Mouse (Mus musculus): ENCODE results near the gene Ccdc38. TPM values are rescaled to one million over a fixed set of nuclear protein-coding genes. Genes with fewer than 3 reads are reported as not detected.

The Ccdc38 gene
- polyA plus RNA-seq, 1 experiment from 2014 or later, result 0.17 TPM

DNA sequence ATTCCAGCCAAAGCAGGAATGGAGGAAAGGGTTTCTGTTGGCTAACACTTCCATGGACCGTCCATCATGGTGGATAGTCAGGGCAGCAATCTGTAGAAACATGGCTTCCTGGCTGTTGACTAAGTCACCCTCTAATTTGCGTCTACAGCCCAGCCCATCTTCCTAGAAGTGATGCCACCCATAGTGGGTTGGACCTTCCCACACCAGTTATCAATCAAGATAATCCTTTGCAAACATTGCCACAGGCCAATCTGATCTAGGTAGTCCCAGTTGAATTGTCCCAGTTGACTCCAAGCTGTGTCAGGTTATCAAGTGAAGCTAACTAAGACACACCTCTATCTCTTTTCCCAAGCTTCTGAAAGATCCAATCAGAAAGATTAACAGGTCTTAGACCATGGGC is 21.8 kb upstream of the Ccdc38 start:
- 71% methylated on average over 2 of the region's 2 CpGs for WGBS
- Histone ChIP-seq H3K27ac (ENCODE audit: low read length) (no peak overlapping the region), H3K4me2 (ENCODE audit: low read depth, low read length) (no peak overlapping the region), H3K27me3 (replicated peaks; ENCODE audit: control insufficient read depth, insufficient read depth, low read length) (no peaks in the 10 kb centered on the region), H3K4me1 (ENCODE audit: control insufficient read depth, insufficient read depth, low read length) (no peaks in the 10 kb centered on the region), H3K4me3 (ENCODE audit: low read length) (no peak overlapping the region), H3K36me3 (ENCODE audit: control insufficient read depth, insufficient read depth, low read length) (no peaks in the 10 kb centered on the region), H3K9me3 (ENCODE audit: control insufficient read depth, low read length) (no peaks in the 10 kb centered on the region), H3K9ac (ENCODE audit: low read depth, low read length) (no peak overlapping the region)
- no peak for ATAC-seq

DNA sequence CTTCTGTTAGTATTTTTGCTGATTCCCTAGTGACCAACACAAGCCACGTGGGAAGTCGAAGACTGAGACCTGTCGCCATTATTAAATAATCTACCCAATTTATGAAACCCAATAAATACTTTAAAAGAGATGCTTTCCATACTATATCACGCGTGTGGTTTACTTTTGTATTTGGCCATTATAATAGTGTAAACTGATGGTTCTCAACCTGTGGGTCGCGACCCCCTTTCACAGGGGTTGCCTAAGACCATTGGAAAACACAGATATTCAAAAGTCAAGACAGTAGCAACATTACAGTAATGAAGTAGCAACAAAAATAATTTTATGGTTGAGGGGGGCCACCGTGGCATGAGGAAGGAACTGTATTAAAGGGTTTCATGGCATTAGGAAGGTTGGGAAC is 21.3 kb upstream of the Ccdc38 start:
- Histone ChIP-seq H3K27me3 (replicated peaks; ENCODE audit: control insufficient read depth, insufficient read depth, low read length) (no peaks in the 10 kb centered on the region), H3K9ac (ENCODE audit: low read depth, low read length) (no peak overlapping the region), H3K27ac (ENCODE audit: low read length) (no peak overlapping the region), H3K9me3 (ENCODE audit: control insufficient read depth, low read length) (no peaks in the 10 kb centered on the region), H3K4me2 (ENCODE audit: low read depth, low read length) (no peak overlapping the region), H3K36me3 (ENCODE audit: control insufficient read depth, insufficient read depth, low read length) (no peaks in the 10 kb centered on the region), H3K4me3 (ENCODE audit: low read length) (no peak overlapping the region), H3K4me1 (ENCODE audit: control insufficient read depth, insufficient read depth, low read length) (no peaks in the 10 kb centered on the region)
- no peak for ATAC-seq
- 89% methylated on average over 8 of the region's 8 CpGs for WGBS

DNA sequence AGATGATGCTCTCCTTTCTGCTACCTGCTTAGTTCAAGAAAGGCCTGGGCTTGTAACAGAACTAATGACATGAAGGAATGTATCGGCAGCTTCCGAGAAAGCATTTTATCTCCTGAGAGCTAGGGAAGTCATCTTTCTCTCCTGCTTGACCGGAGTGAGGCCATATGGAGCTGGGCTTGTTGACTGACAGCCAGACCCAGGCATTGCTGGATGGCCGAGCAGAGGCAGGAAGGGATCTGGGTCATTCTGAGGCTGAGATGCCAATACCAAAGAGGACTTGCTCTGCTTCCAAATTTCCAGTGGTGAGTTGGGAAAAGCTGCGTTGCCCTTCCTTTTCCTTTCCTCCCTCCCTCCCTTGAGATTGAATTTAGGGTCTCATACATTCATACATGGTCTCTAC is 20.7 kb upstream of the Ccdc38 start:
- H3K4me2 ChIP-seq (ENCODE audit: low read depth, low read length), result no peak overlapping the region
- H3K36me3 ChIP-seq (ENCODE audit: control insufficient read depth, insufficient read depth, low read length), result no peaks in the 10 kb centered on the region
- no peak overlapping the region for H3K4me3 ChIP-seq (ENCODE audit: low read length)
- H3K9ac ChIP-seq (ENCODE audit: low read depth, low read length), result no peak overlapping the region
- WGBS, result 78% methylated on average over 5 of the region's 5 CpGs
- no peak overlapping the region for H3K27ac ChIP-seq (ENCODE audit: low read length)
- no peak for ATAC-seq
- no peaks in the 10 kb centered on the region for H3K9me3 ChIP-seq (ENCODE audit: control insufficient read depth, low read length)
- no peaks in the 10 kb centered on the region for H3K4me1 ChIP-seq (ENCODE audit: control insufficient read depth, insufficient read depth, low read length)
- H3K27me3 ChIP-seq (replicated peaks; ENCODE audit: control insufficient read depth, insufficient read depth, low read length), result no peaks in the 10 kb centered on the region

DNA sequence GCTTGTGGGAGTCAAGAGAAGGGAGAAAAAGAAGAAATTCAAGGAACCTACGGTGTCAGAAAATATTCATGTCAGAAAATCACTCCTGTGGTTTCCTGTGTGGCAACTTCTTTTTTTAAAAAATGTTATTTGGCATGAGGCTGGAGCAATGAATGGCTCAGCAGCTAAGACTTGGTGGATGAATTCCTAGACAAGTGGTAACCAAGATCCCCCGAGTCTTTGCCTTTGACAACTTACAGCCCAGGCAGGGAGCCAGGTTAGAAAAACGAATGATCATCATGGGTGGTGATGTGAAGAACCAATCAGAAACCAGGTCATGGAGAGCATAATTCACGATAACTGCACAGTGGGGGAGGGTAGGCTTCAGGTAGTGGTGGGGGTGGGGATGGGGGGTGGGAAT is 19.4 kb upstream of the Ccdc38 start:
- WGBS, result 70% methylated on average over 4 of the region's 4 CpGs
- no peaks in the 10 kb centered on the region for H3K36me3 ChIP-seq (ENCODE audit: control insufficient read depth, insufficient read depth, low read length)
- ATAC-seq, result no peak

DNA sequence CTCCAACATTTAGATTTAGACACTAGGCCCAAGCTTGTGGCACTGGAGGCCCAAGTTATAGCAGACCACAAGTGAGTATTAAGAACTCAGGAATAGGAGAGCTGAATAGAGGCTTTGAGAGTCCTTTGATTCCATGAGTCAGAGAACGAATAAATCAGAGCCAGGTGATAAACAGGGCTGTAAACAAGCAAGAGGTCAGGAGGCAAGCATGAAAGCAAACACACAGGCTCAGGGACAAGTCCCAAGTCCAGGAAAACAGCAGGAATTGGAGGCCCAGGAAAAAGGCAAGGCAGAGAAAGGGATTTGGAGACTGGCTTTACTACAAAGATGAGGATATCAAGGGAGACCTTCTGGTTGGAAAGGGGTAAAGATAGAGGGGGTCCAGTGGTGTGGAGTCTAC is 15.1 kb upstream of the Ccdc38 start:
- Histone ChIP-seq H3K36me3 (ENCODE audit: control insufficient read depth, insufficient read depth, low read length) (no peaks in the 10 kb centered on the region), H3K4me1 (ENCODE audit: control insufficient read depth, insufficient read depth, low read length) (no peaks in the 10 kb centered on the region), H3K4me3 (ENCODE audit: low read length) (no peak overlapping the region), H3K9ac (ENCODE audit: low read depth, low read length) (no peak overlapping the region), H3K9me3 (ENCODE audit: control insufficient read depth, low read length) (no peaks in the 10 kb centered on the region), H3K27me3 (replicated peaks; ENCODE audit: control insufficient read depth, insufficient read depth, low read length) (no peaks in the 10 kb centered on the region), H3K27ac (ENCODE audit: low read length) (no peak overlapping the region), H3K4me2 (ENCODE audit: low read depth, low read length) (no peak overlapping the region)
- 60% methylated on average over 1 of the region's 1 CpGs for WGBS
- ATAC-seq, result no peak

More for the DNA sequence above, 19.4 kb upstream of the Ccdc38 start:
- Histone ChIP-seq H3K4me2 (ENCODE audit: low read depth, low read length) (no peak overlapping the region), H3K9me3 (ENCODE audit: control insufficient read depth, low read length) (no peaks in the 10 kb centered on the region), H3K4me3 (ENCODE audit: low read length) (no peak overlapping the region), H3K9ac (ENCODE audit: low read depth, low read length) (no peak overlapping the region), H3K4me1 (ENCODE audit: control insufficient read depth, insufficient read depth, low read length) (no peaks in the 10 kb centered on the region), H3K27me3 (replicated peaks; ENCODE audit: control insufficient read depth, insufficient read depth, low read length) (no peaks in the 10 kb centered on the region), H3K27ac (ENCODE audit: low read length) (no peak overlapping the region)

DNA sequence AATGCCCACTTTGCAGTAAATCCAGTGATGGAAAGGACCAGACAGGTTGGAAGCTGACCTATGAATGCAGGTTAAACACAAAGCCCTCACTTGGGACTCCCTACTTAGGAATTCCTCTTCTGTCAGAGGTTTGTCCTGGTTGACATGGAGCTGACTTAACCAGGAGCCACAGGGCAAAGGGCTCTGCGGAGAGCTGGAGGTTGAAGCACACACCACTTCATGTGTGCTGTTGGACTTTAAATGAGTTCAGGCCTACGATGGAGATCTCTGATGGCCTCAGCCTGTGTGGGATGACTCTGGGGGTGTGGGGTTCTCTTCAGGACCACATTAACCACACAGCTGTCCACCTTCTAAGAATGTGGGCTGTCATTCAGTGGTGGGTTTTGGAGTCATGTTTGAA is 2.1 kb upstream of the Ccdc38 start:
- peaks cover 3% of the 10 kb centered on the region; the same call in 1 of the 2 replicates for H3K4me1 ChIP-seq (ENCODE audit: control insufficient read depth, insufficient read depth, low read length)
- H3K27me3 ChIP-seq (replicated peaks; ENCODE audit: control insufficient read depth, insufficient read depth, low read length), result no peaks in the 10 kb centered on the region
- H3K9me3 ChIP-seq (ENCODE audit: control insufficient read depth, low read length), result no peaks in the 10 kb centered on the region
- H3K27ac ChIP-seq (ENCODE audit: low read length), result no peak overlapping the region
- H3K9ac ChIP-seq (ENCODE audit: low read depth, low read length), result no peak overlapping the region
- no peak overlapping the region for H3K4me2 ChIP-seq (ENCODE audit: low read depth, low read length)
- WGBS, result 83% methylated on average over 2 of the region's 2 CpGs
- H3K36me3 ChIP-seq (ENCODE audit: control insufficient read depth, insufficient read depth, low read length), result no peaks in the 10 kb centered on the region
- H3K4me3 ChIP-seq (ENCODE audit: low read length), result no peak overlapping the region
- no peak for ATAC-seq

DNA sequence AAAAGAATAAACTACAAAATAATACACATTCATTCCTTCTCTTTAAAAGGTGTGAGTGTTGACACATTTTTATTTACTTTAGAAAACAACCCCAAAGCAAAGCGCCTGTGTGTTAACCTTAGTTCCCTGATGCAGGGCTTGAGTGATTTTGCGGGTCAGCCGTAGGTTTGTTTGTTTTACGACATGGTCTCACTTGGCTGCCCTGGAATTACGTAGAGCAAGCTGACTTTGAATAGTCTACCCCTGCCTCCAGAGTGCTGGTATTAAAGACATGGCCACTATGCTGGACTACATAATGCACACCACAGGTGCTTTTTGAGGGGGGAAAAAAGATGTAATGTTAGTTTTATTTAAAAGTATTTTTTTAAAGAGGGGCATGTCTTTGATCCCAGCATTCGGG is 1.6 kb upstream of the Ccdc38 start:
- Histone ChIP-seq H3K27me3 (replicated peaks; ENCODE audit: control insufficient read depth, insufficient read depth, low read length) (no peaks in the 10 kb centered on the region), H3K9me3 (ENCODE audit: control insufficient read depth, low read length) (no peaks in the 10 kb centered on the region), H3K36me3 (ENCODE audit: control insufficient read depth, insufficient read depth, low read length) (no peaks in the 10 kb centered on the region), H3K9ac (ENCODE audit: low read depth, low read length) (no peak overlapping the region), H3K4me3 (ENCODE audit: low read length) (no peak overlapping the region), H3K4me1 (ENCODE audit: control insufficient read depth, insufficient read depth, low read length) (peaks cover 3% of the 10 kb centered on the region; the same call in 1 of the 2 replicates), H3K4me2 (ENCODE audit: low read depth, low read length) (no peak overlapping the region), H3K27ac (ENCODE audit: low read length) (no peak overlapping the region)
- ATAC-seq, result no peak
- 57% methylated on average over 6 of the region's 6 CpGs for WGBS

DNA sequence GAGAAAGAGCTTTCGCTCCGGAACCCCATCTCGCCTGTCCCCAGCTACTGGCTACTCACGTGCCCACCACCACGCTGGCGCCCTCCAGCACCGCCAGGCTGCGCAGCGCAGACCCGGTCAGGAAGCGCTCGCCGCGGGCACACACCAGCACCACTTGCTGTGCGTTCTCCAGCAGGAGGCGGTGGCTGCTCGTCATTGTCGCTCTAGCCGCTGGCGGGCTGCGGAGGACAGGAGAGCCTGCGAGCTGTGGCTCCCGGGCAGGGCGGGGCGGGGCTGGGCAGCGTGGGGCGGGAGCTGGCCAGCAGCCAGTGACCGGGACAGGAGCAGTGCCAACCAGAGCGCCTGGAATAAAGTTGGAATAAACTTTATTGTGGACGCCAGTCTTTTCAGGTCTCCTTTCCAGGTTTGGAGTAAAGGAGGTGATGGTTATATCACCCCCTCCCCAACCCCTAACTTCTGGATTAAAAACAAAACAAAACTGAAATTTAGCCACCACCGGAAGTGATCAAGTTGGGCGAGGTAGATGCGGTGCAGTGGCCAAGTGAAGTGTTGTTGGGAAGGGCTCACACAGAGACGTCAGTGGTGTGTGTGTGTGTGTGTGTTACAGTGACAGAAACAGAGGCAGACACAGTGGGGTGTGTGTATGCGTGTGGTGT is 529 bp upstream of the Ccdc38 start, which contains the start of gene Amdhd1:
Amdhd1 (minus strand) TSS at position 259 of the 656 bp plus-strand sequence.
- 3% methylated on average over 35 of the region's 35 CpGs for WGBS
- Histone ChIP-seq H3K36me3 (ENCODE audit: control insufficient read depth, insufficient read depth, low read length) (no peaks in the 10 kb centered on the region), H3K27me3 (replicated peaks; ENCODE audit: control insufficient read depth, insufficient read depth, low read length) (no peaks in the 10 kb centered on the region), H3K9me3 (ENCODE audit: control insufficient read depth, low read length) (no peaks in the 10 kb centered on the region), H3K4me1 (ENCODE audit: control insufficient read depth, insufficient read depth, low read length) (peaks cover 3% of the 10 kb centered on the region; the same call in 1 of the 2 replicates), H3K4me3 (ENCODE audit: low read length) (peak within 1 kb of the TSS; percentile 41), H3K27ac (ENCODE audit: low read length) (no peak within 1 kb of the TSS), H3K4me2 (ENCODE audit: low read depth, low read length) (peak within 1 kb of the TSS; percentile 70), H3K9ac (ENCODE audit: low read depth, low read length) (peak within 1 kb of the TSS; percentile 57)
- peak; percentile 98 for ATAC-seq

DNA sequence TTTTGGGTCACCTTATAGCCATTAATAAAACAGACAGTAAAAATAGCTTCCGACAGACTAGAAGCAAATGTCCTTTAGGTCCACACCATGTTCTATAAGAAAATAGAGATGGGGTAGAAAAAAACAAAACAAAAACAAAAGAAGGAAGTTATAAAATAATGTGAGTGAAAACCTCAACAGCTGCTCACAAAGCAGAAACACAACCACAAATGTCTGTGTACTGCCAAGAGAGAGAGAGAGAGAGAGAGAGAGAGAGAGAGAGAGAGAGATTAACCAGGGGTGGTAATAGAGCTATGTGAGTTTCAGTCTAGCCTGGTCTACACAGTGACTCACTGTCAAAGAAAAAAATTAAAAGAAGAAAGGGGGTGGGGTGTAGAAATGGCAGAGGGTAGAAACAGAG is 1.2 kb downstream of the Ccdc38 start:
- no peaks in the 10 kb centered on the region for H3K36me3 ChIP-seq (ENCODE audit: control insufficient read depth, insufficient read depth, low read length)
- H3K4me2 ChIP-seq (ENCODE audit: low read depth, low read length), result no peak overlapping the region
- no peak overlapping the region for H3K4me3 ChIP-seq (ENCODE audit: low read length)
- H3K9ac ChIP-seq (ENCODE audit: low read depth, low read length), result no peak overlapping the region
- H3K27me3 ChIP-seq (replicated peaks; ENCODE audit: control insufficient read depth, insufficient read depth, low read length), result no peaks in the 10 kb centered on the region
- H3K9me3 ChIP-seq (ENCODE audit: control insufficient read depth, low read length), result no peaks in the 10 kb centered on the region
- peaks cover 3% of the 10 kb centered on the region; the same call in 1 of the 2 replicates for H3K4me1 ChIP-seq (ENCODE audit: control insufficient read depth, insufficient read depth, low read length)
- ATAC-seq, result no peak
- no peak overlapping the region for H3K27ac ChIP-seq (ENCODE audit: low read length)
- 77% methylated on average over 1 of the region's 1 CpGs for WGBS

DNA sequence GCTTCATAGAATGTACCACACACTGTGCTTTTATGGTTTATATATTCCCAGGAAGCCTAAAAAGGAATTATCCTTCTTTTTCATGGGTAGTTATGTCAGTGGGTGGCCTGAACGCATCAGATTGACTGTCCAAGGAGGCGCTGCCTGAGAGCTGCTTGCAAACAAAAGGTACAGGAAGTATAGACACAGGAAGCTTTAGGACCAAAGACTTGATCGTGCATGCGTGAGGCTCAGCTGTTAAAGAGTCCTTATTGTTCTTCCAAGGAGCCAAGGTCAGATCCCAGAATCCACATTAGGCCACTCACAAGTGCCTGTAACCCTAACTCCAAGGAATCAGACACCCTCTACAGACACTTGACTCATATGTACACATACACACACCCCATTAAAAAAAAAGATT is 1.9 kb downstream of the Ccdc38 start:
- Histone ChIP-seq H3K4me1 (ENCODE audit: control insufficient read depth, insufficient read depth, low read length) (peaks cover 3% of the 10 kb centered on the region; the same call in 1 of the 2 replicates), H3K27me3 (replicated peaks; ENCODE audit: control insufficient read depth, insufficient read depth, low read length) (no peaks in the 10 kb centered on the region), H3K9me3 (ENCODE audit: control insufficient read depth, low read length) (no peaks in the 10 kb centered on the region), H3K27ac (ENCODE audit: low read length) (no peak overlapping the region), H3K36me3 (ENCODE audit: control insufficient read depth, insufficient read depth, low read length) (no peaks in the 10 kb centered on the region), H3K4me3 (ENCODE audit: low read length) (no peak overlapping the region), H3K9ac (ENCODE audit: low read depth, low read length) (no peak overlapping the region), H3K4me2 (ENCODE audit: low read depth, low read length) (no peak overlapping the region)
- 41% methylated on average over 4 of the region's 4 CpGs for WGBS
- ATAC-seq, result no peak

Data from intestine, embryonic 16.5 days (tissue).